Mouse (Mus musculus): ENCODE results near the gene Cbx5.

Cbx5 gene

GRCm38 (mm10) chr15:103216052-103216451 is 23.6 kb downstream of the Cbx5 start:
- no peak for DNase-seq (ENCODE audit: low spot score in 2 of 2)

DNA sequence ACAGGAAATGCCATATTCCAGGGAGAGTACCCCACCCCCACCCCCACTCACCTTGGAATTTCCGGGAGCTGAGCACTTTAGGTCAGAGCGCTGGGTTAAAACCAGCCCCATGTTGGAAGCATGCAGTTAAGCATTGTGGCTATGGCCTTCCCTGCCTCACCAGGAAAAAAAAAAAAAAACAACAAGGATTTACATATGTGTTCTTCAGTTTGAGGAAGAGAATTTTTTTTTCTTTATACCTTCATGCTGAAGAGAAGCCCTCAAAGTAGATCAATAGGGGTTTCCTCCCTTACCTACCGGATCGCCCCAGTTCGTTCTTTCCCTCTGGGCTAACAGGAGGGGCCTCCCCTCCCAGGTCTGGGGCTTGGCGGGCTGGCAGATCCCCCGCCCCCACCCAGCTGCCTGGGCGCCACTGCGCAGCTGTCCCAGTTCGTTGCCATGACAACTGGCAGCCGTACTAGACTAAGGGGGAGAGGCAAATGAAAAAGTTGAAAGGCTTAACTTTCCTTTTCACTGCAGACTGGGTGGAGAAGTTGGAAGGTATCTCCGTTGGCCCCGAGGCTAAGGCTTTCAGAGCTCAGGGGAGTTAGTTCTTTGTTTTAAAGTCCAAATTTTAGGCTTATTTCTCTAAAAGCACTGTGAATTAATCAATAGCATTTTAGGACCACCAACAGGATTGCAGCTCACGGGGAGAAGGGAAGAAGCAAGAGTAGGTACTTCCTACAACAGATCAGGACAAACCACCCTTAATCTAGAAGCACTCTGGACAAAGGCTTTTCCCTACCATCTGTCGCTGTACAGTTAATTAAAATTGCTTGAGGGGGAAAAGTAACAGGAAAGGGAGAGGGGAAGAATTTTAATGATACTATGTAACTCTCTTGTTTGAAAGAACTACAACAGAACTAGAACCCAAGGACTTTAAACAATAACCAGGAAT is 24.4 kb downstream of the Cbx5 start:
- peak; percentile 38 to 76 for DNase-seq (ENCODE audit: low spot score in 2 of 2)

DNA sequence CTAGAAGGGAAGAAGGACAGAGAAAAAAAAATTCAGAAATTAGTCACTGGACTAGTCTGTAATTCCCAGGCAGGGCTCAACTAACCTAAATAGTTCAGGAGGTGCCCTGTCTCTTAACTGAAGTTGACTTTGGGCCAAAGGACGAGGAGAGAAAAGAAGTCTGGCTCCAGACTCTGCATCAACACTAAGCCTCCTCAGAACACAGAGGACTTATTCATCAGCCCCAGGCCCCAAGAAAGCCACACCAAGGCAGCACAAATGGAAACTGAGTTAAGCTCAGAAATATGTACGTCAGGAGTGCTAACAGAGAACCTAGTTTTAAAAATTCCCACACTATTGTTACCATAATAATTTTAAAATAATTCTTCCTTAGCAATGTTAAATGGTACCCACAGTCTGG is 25.5 kb downstream of the Cbx5 start:
- DNase-seq (ENCODE audit: low spot score in 2 of 2), result no peak

- no peak for DNase-seq (ENCODE audit: low spot score in 2 of 2)
These were observed 34.5 kb downstream of the Cbx5 start for GRCm38 (mm10) chr15:103205156-103205555.

GRCm38 (mm10) chr15:103202088-103202793 is 37.4 kb downstream of the Cbx5 start:
- no peak for DNase-seq (ENCODE audit: low spot score in 2 of 2)

DNA sequence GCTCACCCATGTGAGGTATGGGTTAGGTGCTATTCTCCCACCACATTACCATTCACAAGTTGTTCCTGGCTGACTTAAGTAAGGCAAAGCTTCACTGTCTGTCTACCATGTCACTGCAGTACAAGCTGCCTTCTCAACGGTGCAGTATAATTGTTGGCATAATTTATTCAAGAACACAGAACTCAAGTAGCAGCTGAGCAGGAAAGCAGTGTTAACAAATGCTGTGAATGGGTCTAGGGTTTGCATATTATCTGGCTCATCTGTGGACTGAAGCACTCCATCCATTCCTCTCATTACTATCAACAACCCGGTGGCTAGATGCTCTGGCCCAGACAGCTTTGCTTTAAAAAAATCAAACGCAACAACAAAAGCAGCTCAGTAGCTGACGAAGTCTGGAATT is 41.8 kb downstream of the Cbx5 start:
- DNase-seq (ENCODE audit: low spot score in 2 of 2), result no peak

DNA sequence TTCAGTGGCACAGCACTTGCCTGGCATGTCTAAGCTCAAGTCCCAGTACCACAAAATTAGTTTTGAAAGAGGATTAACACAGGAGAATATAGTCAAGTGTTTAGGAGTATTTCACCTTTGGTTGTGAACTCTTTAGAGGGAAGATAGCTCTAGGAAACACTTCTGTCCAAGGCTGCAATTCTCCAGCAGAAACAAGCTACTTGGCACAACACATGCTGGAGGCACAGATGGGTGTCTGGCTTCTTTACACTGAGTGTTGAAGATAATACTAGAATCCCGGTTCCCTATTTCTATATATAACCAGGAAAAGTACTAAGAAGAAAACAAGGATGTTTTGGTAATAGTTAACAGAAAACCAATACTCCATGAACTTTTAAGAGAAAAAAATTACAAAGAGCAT is 42.8 kb downstream of the Cbx5 start:
- no peak for DNase-seq (ENCODE audit: low spot score in 2 of 2)

GRCm38 (mm10) chr15:103193606-103194005 is 46.0 kb downstream of the Cbx5 start:
- DNase-seq (ENCODE audit: low spot score in 2 of 2), result no peak

- DNase-seq (ENCODE audit: low spot score in 2 of 2), result peak in 1 of 2 experiments; percentile 74
These were observed 48.8 kb downstream of the Cbx5 start for GRCm38 (mm10) chr15:103190531-103191462.

DNA sequence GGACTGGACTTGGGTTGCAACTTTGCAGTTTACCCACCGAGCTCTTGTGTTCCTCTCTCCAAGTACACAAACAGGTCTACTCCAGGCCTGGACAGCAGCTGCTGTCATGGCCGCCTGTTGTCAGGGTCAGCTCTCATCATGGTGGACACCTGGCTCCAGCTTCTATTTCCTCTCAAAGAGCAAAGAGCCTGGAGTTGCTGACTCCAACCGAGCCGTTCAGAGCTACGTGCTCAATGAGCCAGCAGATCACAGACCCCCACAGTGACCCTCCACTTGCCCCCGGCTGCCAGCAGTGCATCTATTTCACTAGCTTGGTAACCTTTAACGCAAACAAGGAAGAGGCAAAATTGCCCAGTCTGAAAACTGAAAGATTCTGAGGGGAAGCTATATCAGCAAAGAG is 49.5 kb downstream of the Cbx5 start:
- DNase-seq (ENCODE audit: low spot score in 2 of 2), result no peak

GRCm38 (mm10) chr15:103187803-103188202 is 51.8 kb downstream of the Cbx5 start:
- DNase-seq (ENCODE audit: low spot score in 2 of 2), result no peak

DNA sequence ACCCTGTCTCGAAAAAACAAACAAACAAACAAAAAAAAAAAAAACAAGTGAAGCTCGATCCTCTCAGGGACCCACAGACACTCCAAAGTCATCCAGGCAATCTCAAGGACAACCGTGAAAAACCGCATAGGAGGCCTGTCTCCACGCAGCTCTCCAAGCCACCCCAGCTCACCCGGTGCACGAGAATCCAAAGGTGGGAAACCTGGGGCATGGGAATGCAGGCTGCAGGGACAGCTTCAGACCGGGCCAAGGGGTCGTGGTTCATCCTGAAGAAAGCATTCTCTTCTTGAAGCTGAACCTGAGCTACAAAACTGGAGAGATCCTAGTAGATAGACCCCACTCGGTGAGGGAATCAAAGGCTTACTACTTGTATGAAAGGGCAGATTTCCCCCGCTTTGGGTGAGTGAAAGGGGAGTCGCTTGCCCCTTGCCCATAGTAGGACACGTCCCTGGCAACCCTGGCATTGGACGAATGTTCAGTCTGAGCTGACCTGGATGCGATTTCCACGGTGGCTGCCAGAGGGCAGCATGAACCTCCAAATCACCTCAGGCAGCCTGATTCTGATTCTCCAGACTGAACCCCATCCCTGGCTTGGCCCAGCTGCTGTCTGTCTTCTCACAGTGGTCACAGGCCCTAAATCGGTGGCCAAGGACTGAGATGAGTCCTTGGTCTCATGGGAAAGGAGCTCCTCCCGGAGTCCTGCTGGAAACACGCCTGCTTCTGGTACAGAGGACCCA is 54.0 kb downstream of the Cbx5 start:
- peak in 1 of 2 experiments; percentile 64 for DNase-seq (ENCODE audit: low spot score in 2 of 2)

DNA sequence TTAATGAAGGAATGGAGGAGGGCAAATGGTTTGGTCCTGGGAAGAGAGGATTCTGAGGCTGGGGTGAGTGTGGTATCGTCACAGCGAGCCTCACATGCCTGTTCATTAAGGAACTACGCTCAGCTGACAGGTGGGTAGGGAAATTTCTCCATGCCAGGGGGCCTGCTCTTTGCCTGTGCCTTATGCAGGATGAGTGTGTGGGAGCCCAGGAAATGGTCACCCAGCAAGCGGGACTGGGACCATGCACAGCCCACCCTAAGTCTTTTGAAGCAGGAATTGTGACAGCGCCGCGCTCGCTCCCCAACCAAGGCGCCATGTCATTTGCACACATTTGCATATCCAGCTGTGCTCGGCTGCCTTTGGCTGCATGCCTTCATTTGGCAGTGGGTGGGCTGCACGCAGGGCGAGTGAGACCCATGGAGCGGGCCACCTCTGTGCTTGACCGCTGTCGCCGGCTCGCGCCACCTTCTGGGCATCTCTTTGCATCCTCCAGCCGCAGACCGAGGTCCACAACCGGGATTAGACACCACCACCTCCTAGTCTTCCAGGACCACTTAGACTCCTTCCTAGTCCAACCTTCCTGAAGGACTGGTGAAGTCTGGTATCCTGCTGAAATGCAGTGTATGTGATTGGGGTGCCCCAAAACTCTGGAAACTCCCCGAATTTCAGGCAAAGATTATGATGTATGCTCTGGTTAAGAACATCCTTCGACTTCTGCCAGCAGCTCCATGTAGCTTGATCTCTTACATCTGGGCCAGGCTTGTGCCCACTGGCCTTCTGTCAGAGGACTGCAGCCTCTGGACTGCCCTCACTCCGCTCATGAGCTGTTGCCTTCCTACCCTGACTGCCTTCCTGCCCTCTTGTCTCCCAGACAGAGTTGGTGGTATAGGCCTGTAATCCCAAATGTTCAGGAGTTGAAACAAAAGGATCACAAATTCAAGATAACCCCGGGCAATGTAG is 55.7 kb downstream of the Cbx5 start:
- no peak for DNase-seq (ENCODE audit: low spot score in 2 of 2)

DNA sequence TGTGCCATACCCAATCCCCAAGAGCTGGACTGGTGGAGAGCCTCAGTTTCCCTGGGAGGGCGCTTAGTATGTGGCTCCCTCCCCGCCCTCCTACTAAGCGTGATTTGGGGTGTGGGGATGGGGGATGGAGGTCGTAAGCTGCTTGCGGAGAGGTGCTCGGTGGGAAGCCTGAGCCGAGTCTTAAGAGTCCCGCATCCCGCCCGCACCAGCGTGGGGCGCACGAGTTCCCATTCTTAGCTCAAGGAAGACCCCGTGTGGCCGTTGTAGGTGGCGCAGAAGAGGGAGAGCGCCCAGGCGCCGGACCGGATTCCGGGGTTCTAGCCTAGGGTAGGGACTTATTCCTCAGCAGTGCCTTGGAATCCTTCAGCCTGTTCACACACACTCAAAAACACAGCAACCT is 56.5 kb downstream of the Cbx5 start:
- peak in 1 of 2 experiments; percentile 75 for DNase-seq (ENCODE audit: low spot score in 2 of 2)

GRCm38 (mm10) chr15:103182166-103182790 is 57.3 kb downstream of the Cbx5 start:
- peak; percentile 81 to 93 for DNase-seq (ENCODE audit: low spot score in 2 of 2)

GRCm38 (mm10) chr15:103180406-103180805 is 59.2 kb downstream of the Cbx5 start:
- no peak for DNase-seq (ENCODE audit: low spot score in 2 of 2)

DNA sequence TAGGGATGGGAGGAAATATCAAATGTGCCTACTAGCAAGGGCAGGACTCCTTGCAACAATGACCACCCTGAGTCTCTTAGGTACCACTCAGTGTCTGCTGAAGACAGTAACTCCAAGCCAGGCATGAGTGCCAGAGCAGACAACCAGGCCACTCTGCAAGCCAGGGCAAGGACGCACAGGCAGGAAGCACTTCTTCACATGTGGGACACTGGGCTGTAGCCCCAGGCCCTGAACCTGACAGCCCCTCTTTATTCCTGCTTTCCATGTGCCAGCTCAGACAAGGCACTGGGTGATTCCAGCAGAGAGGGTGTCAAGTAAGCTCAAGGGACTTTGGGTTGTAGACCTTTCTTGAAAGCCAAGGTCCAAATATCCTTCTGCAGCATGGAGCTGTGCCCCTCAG is 60.8 kb downstream of the Cbx5 start:
- DNase-seq (ENCODE audit: low spot score in 2 of 2), result no peak

DNA sequence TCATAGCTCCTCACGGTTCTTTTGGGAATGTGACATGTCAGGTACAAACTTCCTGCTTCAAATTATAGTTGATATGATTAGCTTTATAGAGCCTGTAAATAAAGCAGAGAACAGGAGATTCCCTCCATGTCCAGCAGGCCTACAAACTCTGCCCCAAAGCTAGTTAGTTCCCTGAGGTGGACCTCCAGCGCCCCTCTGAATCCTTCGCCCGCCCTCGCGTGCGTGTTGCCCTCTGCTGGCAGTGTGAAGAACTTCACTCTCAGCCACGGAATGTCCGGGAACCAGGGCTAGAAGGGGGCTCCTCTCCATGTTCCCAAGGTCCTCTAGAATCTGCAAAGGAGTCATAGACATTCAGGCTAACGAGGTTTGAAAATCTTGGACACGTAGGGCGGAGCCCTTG is 61.5 kb downstream of the Cbx5 start:
- peak in 1 of 2 experiments; percentile 64 for DNase-seq (ENCODE audit: low spot score in 2 of 2)

DNA sequence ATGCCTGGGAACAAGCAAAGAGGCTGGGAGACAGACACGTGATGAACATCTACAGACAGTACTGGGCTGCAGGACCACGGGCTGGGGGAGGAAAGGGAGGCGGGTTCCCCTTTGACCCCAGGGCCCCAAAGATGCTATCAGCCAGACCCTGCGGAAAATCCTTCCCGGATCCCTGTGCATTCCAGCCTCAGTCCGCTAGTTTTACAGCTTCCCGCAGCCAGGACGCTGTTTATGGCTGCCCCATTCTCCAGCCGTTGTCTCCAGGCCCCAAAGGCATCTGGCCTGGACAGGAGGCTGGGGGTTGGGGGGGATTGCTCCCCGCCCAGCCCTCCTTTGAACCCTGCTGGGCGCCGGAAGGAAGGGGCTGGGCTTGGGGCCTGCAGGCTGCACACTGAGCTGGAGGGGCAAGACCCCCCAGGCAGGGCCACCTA is 62.0 kb downstream of the Cbx5 start:
- no peak for DNase-seq (ENCODE audit: low spot score in 2 of 2)
